Mouse (Mus musculus) spleen, embryonic (tissue): Measurements from ENCODE around the gene Gm6121.
"Not testable (repeated sequence)": the region's sequence is repeated elsewhere in the genome, so short reads cannot be mapped to it uniquely, and the experiment has no call there.

Experiments
- CTCF ChIA-PET: fragments of 350-600 bp; sonication (Branson Sonifier 250); formaldehyde crosslinking; loops from one replicate; lab custom pipeline; 2022; lab: Charles Lee

The Gm6121 gene

GRCm38 (mm10) chrX:26935597-26935996 is at the start of gene Gm6121:
TSS of gene Gm6121 (minus strand) at chrX:26935697.
- CTCF ChIA-PET, result not testable (repeated sequence)
